Mouse (Mus musculus) frontal cortex, postnatal 14 days (tissue): ENCODE results near the gene Sulf2.

Source experiments
- DNase-seq, 2 experiments: peaks; one replicate each; pipeline ENCODE4 v3.0.0; 2022; ENCODE audit warnings: low spot score in 2 of 2

Gene Sulf2

GRCm38 (mm10) chr2:166086457-166087233 is 68.8 kb downstream of the Sulf2 start:
- no peak for DNase-seq

DNA sequence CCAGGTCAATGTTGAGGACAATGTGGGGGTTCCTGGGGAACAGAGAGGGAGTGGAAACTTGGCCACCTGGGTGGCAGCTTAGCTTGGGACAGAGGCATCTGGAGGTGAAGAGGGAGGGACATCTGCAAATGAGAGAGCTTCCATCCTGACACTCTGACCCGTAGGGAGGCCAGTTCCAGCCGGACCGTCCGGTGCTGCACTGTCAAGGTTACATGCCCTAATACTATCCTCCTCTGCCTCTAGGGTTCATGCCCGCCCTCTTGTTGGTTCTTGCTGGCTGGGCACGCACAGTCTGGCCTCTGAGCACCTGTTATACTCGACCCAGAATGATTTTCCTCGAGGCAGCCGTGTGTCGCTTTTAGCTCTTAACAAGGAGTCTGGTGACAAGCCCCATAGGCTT is 69.7 kb downstream of the Sulf2 start:
- no peak for DNase-seq

- peak in 1 of 2 experiments; percentile 66 for DNase-seq
Observed at GRCm38 (mm10) chr2:166084964-166085363, 70.5 kb downstream of the Sulf2 start.

- DNase-seq: no peak
Observed at GRCm38 (mm10) chr2:166084111-166084510, 71.4 kb downstream of the Sulf2 start.

DNA sequence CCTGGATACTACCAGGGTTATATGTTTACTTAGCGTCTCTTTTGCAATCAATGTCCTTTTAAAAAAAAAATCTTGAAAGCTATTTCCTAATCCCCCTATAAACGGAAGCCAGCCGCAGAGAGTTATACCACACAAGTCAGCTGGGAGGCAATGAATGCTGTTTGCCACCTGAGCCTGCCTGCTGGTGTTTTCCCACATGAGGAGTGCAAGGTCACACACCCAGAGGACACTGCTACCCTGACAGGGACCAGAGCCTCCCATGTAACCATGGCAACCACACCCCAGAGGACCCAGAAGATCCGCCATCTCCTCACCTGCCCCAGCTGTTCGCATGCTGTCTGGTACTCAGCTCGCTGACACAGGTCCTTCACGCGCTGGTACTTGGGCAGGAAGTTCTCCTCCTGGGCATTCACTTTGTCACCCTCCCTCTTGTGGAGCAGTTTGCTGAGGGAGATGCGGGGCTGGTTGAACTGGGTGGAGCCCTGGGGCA is 71.9 kb downstream of the Sulf2 start:
- no peak for DNase-seq

GRCm38 (mm10) chr2:166082661-166083060 is 72.8 kb downstream of the Sulf2 start:
- DNase-seq: no peak

- DNase-seq: peak in 1 of 2 experiments; percentile 56
Observed at GRCm38 (mm10) chr2:166082193-166082592, 73.3 kb downstream of the Sulf2 start.

DNA sequence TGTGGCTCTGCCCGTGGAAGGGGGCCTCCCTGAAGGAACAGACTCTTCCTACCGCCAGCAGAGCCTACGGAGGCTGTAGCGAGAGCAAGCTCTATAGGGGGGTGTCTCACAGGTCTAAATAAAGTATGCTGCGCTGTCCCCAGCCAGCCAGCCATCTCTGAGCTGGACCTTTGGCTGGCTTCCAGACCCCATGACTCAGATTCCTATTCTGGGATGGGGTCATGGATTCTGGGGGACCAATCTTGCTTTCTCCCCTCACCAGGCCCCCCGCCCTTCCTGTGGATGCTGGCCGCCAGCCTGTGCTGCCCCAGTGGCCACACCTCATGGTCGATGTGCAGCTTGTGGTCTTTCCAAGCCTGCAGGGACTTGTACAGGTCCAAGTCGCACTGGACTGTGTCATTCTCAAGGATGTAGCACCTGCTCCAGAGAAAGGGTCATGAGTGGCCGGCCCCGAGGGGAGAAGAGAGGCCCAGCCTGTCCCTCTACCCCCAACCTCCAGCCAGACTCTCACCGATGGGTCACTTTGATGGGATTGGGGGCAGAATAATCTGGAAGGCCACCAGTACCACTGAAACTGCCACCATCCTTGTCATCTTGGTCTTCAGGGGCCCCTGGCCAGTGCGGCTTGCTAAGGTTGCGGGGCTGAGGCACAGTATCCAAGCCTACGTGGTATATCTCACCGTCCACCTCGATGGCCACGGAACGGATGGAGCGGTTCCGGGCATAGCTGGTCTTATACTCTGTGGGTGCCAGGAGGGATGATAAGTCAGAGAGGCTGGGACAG is 74.3 kb downstream of the Sulf2 start:
- DNase-seq: no peak

DNA sequence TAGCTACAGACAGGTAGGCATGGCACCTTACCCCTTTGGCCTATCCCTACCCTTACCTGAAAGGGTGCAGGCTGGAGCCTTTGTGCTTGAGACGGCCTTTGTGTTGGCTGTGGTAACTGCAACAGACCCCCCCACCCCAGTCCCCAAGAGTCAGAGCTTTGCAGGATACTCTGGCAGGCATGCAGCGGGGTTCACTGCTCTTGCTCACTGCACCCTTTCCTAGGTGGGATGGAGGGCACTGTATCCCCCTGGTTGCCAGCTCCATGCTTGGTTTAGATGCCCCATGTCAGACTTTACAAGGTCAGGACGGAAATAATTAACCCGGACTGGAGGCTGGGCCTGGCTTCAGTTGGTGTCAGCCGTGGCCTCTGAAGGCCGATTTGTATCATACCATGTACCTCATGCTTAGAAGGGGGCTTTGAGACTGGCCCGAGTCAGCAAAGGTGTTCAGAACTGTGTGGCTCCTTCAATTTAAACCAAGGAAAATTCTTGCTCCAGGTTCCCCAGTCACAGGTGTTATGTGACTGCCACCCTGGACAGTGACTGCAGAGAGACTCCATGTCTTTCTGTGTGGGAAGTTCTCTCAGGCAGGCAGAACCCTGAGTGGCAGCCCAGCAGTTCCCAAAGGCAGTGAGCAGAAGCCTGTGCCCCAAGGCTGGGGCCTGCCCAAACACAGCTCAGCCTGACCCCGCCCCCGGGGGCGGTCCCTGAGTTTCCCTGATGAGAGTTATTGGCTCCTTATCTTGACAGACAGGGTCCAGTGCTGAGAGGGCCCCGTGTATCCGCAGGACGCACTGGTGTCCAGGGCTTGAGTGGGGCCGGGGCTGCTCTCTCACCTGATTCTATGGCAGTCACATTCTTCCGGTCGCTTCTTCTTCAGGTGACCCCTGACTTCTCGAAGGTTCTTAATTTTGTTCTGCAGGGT is 75.2 kb downstream of the Sulf2 start:
- DNase-seq: no peak

DNA sequence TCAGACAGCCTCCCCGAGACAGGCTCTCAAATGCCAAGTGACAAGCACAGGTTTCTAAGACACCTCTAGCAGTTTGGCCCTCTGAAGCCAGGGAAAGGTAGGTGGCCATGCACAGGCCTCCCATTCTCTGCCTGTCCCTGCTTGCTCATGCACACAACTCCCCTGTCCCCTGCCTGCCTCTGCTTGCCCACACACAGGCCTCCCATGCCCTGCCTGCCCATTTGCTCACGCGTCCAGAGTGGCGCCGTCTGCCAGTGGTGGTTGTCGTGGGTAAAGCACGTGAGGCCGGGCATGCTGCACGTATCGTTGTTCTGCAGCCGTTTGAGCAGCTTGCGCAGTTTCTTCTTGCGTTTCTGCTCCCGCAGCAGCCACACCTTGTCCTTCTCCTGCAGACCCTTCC is 76.2 kb downstream of the Sulf2 start:
- DNase-seq: no peak

DNA sequence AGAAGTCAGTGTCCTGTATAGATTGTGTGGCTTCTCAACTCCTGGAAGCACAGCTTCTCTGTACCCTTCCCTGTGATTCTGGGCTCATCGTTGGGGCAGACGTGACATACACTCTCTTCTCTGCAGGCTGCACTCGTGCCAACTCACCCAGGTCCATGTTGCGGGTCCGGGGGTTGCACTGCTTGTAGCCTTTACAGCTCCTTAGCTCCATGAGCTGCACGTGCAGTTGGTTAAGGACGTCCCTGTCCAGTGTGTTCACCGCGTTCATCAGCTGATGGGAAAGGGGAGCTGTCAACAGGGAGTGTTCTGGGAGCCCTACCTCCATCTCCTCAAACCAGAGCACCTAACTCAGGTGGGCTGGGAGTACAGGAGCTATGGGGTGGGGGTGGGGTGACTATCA is 78.1 kb downstream of the Sulf2 start:
- no peak for DNase-seq

- DNase-seq: no peak
Observed at GRCm38 (mm10) chr2:166074322-166074721, 81.1 kb downstream of the Sulf2 start.

GRCm38 (mm10) chr2:166073082-166073481 is 82.4 kb downstream of the Sulf2 start:
- DNase-seq: no peak

DNA sequence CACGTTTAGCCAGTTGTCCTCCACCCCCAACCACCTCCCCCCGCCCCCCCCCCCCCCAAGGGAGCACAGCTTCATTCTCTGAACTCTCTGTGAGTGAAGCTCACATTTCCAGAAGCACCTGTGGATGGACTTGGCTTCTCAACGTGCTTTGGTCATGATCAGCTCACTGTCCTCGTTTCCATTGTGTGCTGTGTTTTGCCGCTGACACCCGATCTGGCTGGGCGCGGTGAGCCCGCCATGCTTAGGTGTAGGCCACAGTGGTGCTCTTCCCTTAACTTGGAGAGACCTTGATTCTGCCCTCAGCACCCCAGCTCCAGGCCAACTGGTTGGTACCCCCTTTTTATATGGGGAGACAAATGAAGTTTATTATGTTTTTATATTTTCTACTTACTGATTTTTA is 83.6 kb downstream of the Sulf2 start:
- DNase-seq: no peak

DNA sequence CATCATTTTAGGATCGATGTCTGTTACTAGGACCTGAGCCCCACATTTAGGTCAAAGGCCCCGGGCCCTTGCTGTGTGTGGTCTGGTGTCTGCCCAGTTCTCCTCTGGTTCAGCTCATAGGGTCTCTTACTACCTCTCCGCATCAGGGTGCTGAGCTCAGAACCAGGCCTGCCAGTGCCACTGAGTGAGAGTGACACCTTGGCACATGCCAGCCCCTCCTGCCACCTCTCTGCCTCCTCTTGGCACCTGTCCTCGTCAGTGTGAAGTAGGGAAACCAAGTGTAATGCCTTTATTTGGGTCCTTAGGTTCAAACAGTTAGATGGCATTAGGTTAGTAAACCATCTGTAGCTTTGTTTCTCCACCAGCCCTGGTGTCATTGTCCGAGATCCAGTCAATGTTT is 84.0 kb downstream of the Sulf2 start:
- DNase-seq: no peak

DNA sequence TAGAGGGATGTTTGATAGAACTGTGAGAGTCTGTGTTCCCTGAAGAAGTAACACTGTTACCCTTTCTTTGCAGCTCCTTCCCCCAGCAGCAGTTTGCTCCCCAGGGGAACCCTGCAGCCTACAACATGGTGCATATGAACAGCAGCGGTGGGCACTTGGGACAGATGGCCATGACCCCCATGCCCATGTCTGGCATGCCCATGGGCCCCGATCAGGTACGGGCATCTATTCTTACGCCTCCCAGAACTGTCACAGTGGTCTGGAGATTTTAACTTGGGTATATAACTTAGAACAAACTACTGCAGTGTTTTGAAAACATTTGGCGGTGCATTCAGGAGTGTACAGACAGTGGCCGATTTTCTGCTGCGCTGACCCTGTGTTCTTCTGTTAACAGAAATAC is 85.7 kb downstream of the Sulf2 start:
- no peak for DNase-seq

GRCm38 (mm10) chr2:166069164-166069563 is 86.3 kb downstream of the Sulf2 start:
- no peak for DNase-seq

GRCm38 (mm10) chr2:166068261-166068660 is 87.2 kb downstream of the Sulf2 start:
- DNase-seq: no peak

DNA sequence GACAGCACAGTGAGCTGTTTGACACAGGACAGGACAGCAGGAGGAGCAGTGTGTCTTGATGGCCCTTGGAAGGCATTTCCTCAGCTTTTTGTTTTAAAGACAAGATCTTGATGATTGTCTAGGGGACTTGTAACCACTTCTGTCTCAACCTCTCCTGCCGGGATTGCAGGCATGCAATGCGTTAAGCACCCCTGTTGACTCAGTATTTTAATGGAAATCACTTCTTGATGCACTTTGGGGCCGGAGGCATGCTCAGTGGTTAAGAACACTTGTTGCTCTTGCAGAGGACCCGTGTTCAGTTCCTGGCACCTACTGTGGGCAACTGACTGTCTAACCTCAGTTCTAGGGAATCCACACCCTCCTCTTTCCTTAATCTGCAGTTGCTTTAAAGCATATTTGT is 89.0 kb downstream of the Sulf2 start:
- DNase-seq: no peak

DNA sequence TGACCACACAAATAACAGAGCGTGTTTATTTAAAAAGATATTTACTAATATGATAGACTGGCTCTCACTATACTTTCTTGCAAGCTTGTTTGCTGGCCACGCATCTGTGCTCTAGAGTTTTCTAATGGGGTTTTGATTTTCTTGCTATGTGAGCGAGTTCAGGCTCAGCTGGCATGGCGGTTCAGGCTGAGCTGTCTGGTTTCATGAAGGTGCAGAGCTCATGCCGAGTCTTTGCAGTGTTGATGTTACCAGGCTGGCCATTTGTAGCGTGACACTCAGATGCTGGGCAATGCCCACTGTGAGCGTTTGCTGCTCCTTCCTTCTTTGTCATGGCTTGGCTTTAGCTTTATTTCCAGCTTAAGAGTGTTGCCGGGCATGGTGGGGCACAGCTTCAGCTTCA is 93.0 kb downstream of the Sulf2 start:
- DNase-seq: no peak

DNA sequence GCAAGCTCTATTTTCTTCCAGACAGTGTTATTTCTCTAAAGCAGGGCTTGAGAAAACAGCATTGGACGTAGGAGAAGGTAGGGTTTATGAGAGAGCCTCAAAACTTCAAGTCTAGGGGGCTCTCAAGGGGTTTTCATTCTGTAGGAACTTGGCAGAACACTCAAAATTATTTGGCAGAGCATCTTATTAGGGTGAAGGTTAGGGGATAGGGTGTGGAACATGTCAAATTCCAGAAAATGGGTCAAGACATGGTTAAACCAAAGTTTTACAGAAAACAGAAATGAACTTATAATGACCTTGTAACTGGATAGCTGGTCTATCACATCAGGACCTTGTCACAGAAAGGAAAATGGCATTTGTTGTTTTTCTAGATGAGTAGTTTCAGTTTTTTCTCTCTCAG is 93.5 kb downstream of the Sulf2 start:
- DNase-seq: no peak
